Mouse (Mus musculus): ENCODE data around the gene Jmy.

DNA sequence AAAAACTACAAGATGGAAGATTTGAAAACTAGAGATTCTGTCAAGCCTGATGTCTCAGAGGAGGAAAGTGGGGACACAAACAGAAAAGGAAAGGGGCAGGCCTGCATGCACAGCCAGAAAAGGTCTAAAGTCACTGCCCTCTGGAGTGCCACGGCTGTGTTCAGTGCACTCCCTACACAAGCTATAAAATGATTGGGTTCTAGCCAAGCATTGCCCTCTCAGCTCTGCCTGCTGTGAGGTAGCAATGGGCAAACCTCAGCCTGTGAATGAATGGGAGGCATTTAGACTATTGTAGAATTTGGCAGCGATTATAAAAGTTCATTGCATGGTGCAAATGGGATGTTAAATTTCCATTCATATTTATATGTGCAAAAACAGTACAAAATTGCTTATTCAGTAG lies 79.8 kb downstream of the Jmy start:
- no peak for TF ChIP-seq CTCF (IDR thresholded peaks at IDR 0.05; ENCODE audit: low read depth, low read length)
- TF ChIP-seq POLR2A (IDR thresholded peaks at IDR 0.05; ENCODE audit: extremely low read depth, insufficient read depth, low read length) = no peak
